ENCODE assay signal across 15 mouse cellular contexts in genomic region chr11:70657991-70658390, GRCm38 (mm10). TPM values are rescaled to one million over a fixed set of nuclear protein-coding genes. Genes with fewer than 3 reads are reported as not detected.
DNase-seq lines count a peak whose midpoint lies in the region; ATAC-seq and TF ChIP-seq lines count a peak whose summit lies in the region.
"Had no signal": no experiment of that assay in that cellular context is flagged by ENCODE, and none has a peak within 500 bp of the region (broad histone marks: within the 10 kb centered on the region; RNA-seq: fewer than 3 reads in every experiment).

No protein-coding gene starts in this region.

- no peaks in the 10 kb centered on the region for H3K27me3 ChIP-seq in heart, embryonic 12.5 days (replicated peaks)
- H3K27me3 ChIP-seq in liver, embryonic 12.5 days (replicated peaks) = 0 out of 2 replicates have a peak, but pooled peaks cover 9% of the 10 kb centered on the region
- H3K27me3 ChIP-seq in liver, postnatal 0 days (ENCODE audit: insufficient read depth, low read length) = no peaks in the 10 kb centered on the region
- H3K27me3 ChIP-seq in embryonic facial prominence, embryonic 12.5 days = no peaks in the 10 kb centered on the region
- H3K27me3 ChIP-seq in limb, embryonic 11.5 days (ENCODE audit: control insufficient read depth, insufficient read depth, low read length) = no peaks in the 10 kb centered on the region
- H3K27me3 ChIP-seq: CH12.LX; lung, embryonic 15.5 days; neural tube, embryonic 13.5 days; Patski had no signal

- intact Hi-C loops in heart, postnatal 10 days (cut with DNase I) = loop anchor here (1.0 kb wide), 1 partner anchor 9 kb away; no protein-coding TSS in a partner anchor

- H3K36me3 ChIP-seq in heart, embryonic 12.5 days = peaks cover 38% of the 10 kb centered on the region
- peaks cover 33% of the 10 kb centered on the region for H3K36me3 ChIP-seq in liver, embryonic 12.5 days
- peaks cover 13% of the 10 kb centered on the region for H3K36me3 ChIP-seq in liver, postnatal 0 days (replicated peaks; ENCODE audit: insufficient read depth, low read length)
- H3K36me3 ChIP-seq in embryonic facial prominence, embryonic 12.5 days = peaks cover 27% of the 10 kb centered on the region
- peaks cover 4% of the 10 kb centered on the region; the same call in 1 of the 2 replicates for H3K36me3 ChIP-seq in limb, embryonic 11.5 days (ENCODE audit: control insufficient read depth, insufficient read depth, low read length)

- no peak for TF ChIP-seq CTCF in liver, postnatal 0 days (IDR thresholded peaks at IDR 0.05; ENCODE audit: low read depth)

- peak overlapping the region; percentile 82 for H3K4me2 ChIP-seq in heart, embryonic 12.5 days
- H3K4me2 ChIP-seq in liver, embryonic 12.5 days = 0 out of 2 replicates have a peak overlapping the region, but pooled peaks have one; percentile 4
- H3K4me2 ChIP-seq in liver, postnatal 0 days (ENCODE audit: low read depth, low read length) = no peak overlapping the region
- H3K4me2 ChIP-seq in embryonic facial prominence, embryonic 12.5 days (replicated peaks) = no peak overlapping the region
- H3K4me2 ChIP-seq in limb, embryonic 11.5 days (ENCODE audit: low read depth, severe bottlenecking) = peak overlapping the region; percentile 96; the same call in 1 of the 2 replicates
- H3K4me2 ChIP-seq: lung, embryonic 15.5 days; midbrain, embryonic 12.5 days had no signal

- peak overlapping the region; percentile 96 for H3K27ac ChIP-seq in heart, embryonic 12.5 days (ENCODE audit: poor library complexity, severe bottlenecking)
- H3K27ac ChIP-seq in liver, embryonic 12.5 days = no peak overlapping the region
- no peak overlapping the region for H3K27ac ChIP-seq in liver, postnatal 0 days (ENCODE audit: low read depth)
- H3K27ac ChIP-seq in embryonic facial prominence, embryonic 12.5 days = peak overlapping the region; percentile 99; the same call in 1 of the 2 replicates
- peak overlapping the region; percentile 97 for H3K27ac ChIP-seq in limb, embryonic 11.5 days (replicated peaks; ENCODE audit: low read depth, low read length)
- H3K27ac ChIP-seq: midbrain, embryonic 12.5 days; neural tube, embryonic 13.5 days had no signal

- ATAC-seq in heart, embryonic 12.5 days (ENCODE audit: insufficient number of reproducible peaks, low FRiP score) = no peak
- no peak for ATAC-seq in liver, embryonic 12.5 days
- ATAC-seq in liver, postnatal 0 days = no peak
- no peak for ATAC-seq in embryonic facial prominence, embryonic 12.5 days (ENCODE audit: insufficient number of reproducible peaks, insufficient read depth, low FRiP score, low TSS enrichment)
- ATAC-seq in limb, embryonic 11.5 days (ENCODE audit: insufficient number of reproducible peaks, low FRiP score, low TSS enrichment, low read depth) = no peak
- ATAC-seq: intestine, embryonic 16.5 days; Patski had no signal

- no peak for DNase-seq in heart, postnatal 10 days
- no peak for DNase-seq in liver, postnatal 0 days
- no peak for DNase-seq in limb, embryonic 11.5 days (ENCODE audit: low spot score)
- no peak for DNase-seq in ovary, postnatal 36 days (ENCODE audit: low spot score)
- DNase-seq in ovary, postnatal 10 days (ENCODE audit: low spot score) = no peak
- DNase-seq: cerebellum, postnatal 10 days had no signal

- H3K4me3 ChIP-seq in heart, embryonic 12.5 days = peak overlapping the region; percentile 78
- no peak overlapping the region for H3K4me3 ChIP-seq in liver, embryonic 12.5 days
- no peak overlapping the region for H3K4me3 ChIP-seq in liver, postnatal 0 days (ENCODE audit: low read depth, low read length)
- H3K4me3 ChIP-seq in embryonic facial prominence, embryonic 12.5 days = no peak overlapping the region
- H3K4me3 ChIP-seq in limb, embryonic 11.5 days (ENCODE audit: low read depth, low read length) = no peak overlapping the region
- H3K4me3 ChIP-seq: lung, embryonic 15.5 days; midbrain, embryonic 12.5 days; neural tube, embryonic 13.5 days had no signal

- no peak for TF ChIP-seq EP300 in liver, postnatal 0 days (IDR thresholded peaks at IDR 0.05; ENCODE audit: low read depth)

- peaks cover 45% of the 10 kb centered on the region for H3K4me1 ChIP-seq in heart, embryonic 12.5 days (replicated peaks)
- H3K4me1 ChIP-seq in liver, embryonic 12.5 days = peaks cover 42% of the 10 kb centered on the region
- peaks cover 20% of the 10 kb centered on the region for H3K4me1 ChIP-seq in liver, postnatal 0 days (ENCODE audit: insufficient read depth)
- peaks cover 35% of the 10 kb centered on the region for H3K4me1 ChIP-seq in embryonic facial prominence, embryonic 12.5 days
- peaks cover 22% of the 10 kb centered on the region for H3K4me1 ChIP-seq in limb, embryonic 11.5 days (ENCODE audit: control insufficient read depth, insufficient read depth, low read length)

- H3K9ac ChIP-seq in heart, embryonic 12.5 days = peak overlapping the region; percentile 94
- H3K9ac ChIP-seq in liver, embryonic 12.5 days = no peak overlapping the region; the same call in 1 of the 2 replicates
- no peak overlapping the region for H3K9ac ChIP-seq in liver, postnatal 0 days (replicated peaks)
- H3K9ac ChIP-seq in embryonic facial prominence, embryonic 12.5 days = peak overlapping the region; percentile 11; the same call in 1 of the 2 replicates
- no peak overlapping the region for H3K9ac ChIP-seq in limb, embryonic 11.5 days (ENCODE audit: low read length)
- H3K9ac ChIP-seq: lung, embryonic 15.5 days; midbrain, embryonic 12.5 days; neural tube, embryonic 13.5 days had no signal

- 48% methylated on average over 9 of the region's 9 CpGs for WGBS in heart, embryonic 12.5 days
- 63% methylated on average over 9 of the region's 9 CpGs for WGBS in liver, embryonic 12.5 days (ENCODE audit: insufficient replicate concordance)
- WGBS in liver, postnatal 0 days (ENCODE audit: insufficient replicate concordance) = 69% methylated on average over 9 of the region's 9 CpGs
- WGBS in embryonic facial prominence, embryonic 12.5 days = 47% methylated on average over 9 of the region's 9 CpGs
- 61% methylated on average over 9 of the region's 9 CpGs for WGBS in limb, embryonic 11.5 days

- no peaks in the 10 kb centered on the region for H3K9me3 ChIP-seq in heart, embryonic 12.5 days (replicated peaks)
- H3K9me3 ChIP-seq in liver, embryonic 12.5 days (replicated peaks) = no peaks in the 10 kb centered on the region
- H3K9me3 ChIP-seq in liver, postnatal 0 days (ENCODE audit: low read length) = no peaks in the 10 kb centered on the region
- no peaks in the 10 kb centered on the region for H3K9me3 ChIP-seq in embryonic facial prominence, embryonic 12.5 days
- H3K9me3 ChIP-seq in limb, embryonic 11.5 days (ENCODE audit: control insufficient read depth, low read length) = no peaks in the 10 kb centered on the region
- H3K9me3 ChIP-seq: lung, embryonic 15.5 days; midbrain, embryonic 12.5 days; neural tube, embryonic 13.5 days had no signal

RNA-seq across cellular contexts. Expression of gene Eno3, which starts 1.0 kb away (rescaled TPM):
- 238 and 239 TPM in 2 replicates for polyA plus RNA-seq in heart, embryonic 12.5 days (2016; fragmentation: Nextera tagmentation; extraction: Ambion mirVana)
- 1,000 to 10,000 TPM; 1,599 to 1,711 TPM for total RNA-seq in heart, postnatal 10 days (2021)
- polyA plus RNA-seq in liver, embryonic 12.5 days (2016; fragmentation: Nextera tagmentation; extraction: Ambion mirVana) = 6.7 and 7.6 TPM in 2 replicates
- 4.0 and 21.3 TPM in 2 replicates for polyA plus RNA-seq in liver, postnatal 0 days (2015; fragmentation: Nextera tagmentation; extraction: Ambion mirVana)
- 20.1 and 27.9 TPM in 2 replicates for polyA plus RNA-seq in embryonic facial prominence, embryonic 12.5 days (2016; fragmentation: Nextera tagmentation; extraction: Ambion mirVana)
- 49.4 and 53.3 TPM in 2 replicates for polyA plus RNA-seq in limb, embryonic 11.5 days (2014; fragmentation: Nextera tagmentation; extraction: Ambion mirVana)

RNA-seq across cellular contexts. Expression of gene Pfn1, which starts 3.5 kb away (rescaled TPM):
- polyA plus RNA-seq in heart, embryonic 12.5 days (2016; fragmentation: Nextera tagmentation; extraction: Ambion mirVana) = 1,661 and 1,678 TPM in 2 replicates
- total RNA-seq in heart, postnatal 10 days (2021) = 100 to 1,000 TPM; 456 to 499 TPM
- 1,519 and 1,532 TPM in 2 replicates for polyA plus RNA-seq in liver, embryonic 12.5 days (2016; fragmentation: Nextera tagmentation; extraction: Ambion mirVana)
- polyA plus RNA-seq in liver, postnatal 0 days (2015; fragmentation: Nextera tagmentation; extraction: Ambion mirVana) = 918 and 940 TPM in 2 replicates
- polyA plus RNA-seq in embryonic facial prominence, embryonic 12.5 days (2016; fragmentation: Nextera tagmentation; extraction: Ambion mirVana) = 1,467 and 1,498 TPM in 2 replicates
- polyA plus RNA-seq in limb, embryonic 11.5 days (2014; fragmentation: Nextera tagmentation; extraction: Ambion mirVana) = 2,040 and 2,092 TPM in 2 replicates

RNA-seq across cellular contexts. Expression of gene Slc25a11, which starts 10.7 kb away (rescaled TPM):
- 227 and 229 TPM in 2 replicates for polyA plus RNA-seq in heart, embryonic 12.5 days (2016; fragmentation: Nextera tagmentation; extraction: Ambion mirVana)
- total RNA-seq in heart, postnatal 10 days (2021) = 100 to 1,000 TPM; 378 to 381 TPM
- polyA plus RNA-seq in liver, embryonic 12.5 days (2016; fragmentation: Nextera tagmentation; extraction: Ambion mirVana) = 77.3 and 83.3 TPM in 2 replicates
- 140 and 143 TPM in 2 replicates for polyA plus RNA-seq in liver, postnatal 0 days (2015; fragmentation: Nextera tagmentation; extraction: Ambion mirVana)
- polyA plus RNA-seq in embryonic facial prominence, embryonic 12.5 days (2016; fragmentation: Nextera tagmentation; extraction: Ambion mirVana) = 159 and 160 TPM in 2 replicates
- 141 and 148 TPM in 2 replicates for polyA plus RNA-seq in limb, embryonic 11.5 days (2014; fragmentation: Nextera tagmentation; extraction: Ambion mirVana)

RNA-seq across cellular contexts. Expression of gene Rnf167, which starts 11.0 kb away (rescaled TPM):
- polyA plus RNA-seq in heart, embryonic 12.5 days (2016; fragmentation: Nextera tagmentation; extraction: Ambion mirVana) = 67.4 and 70.1 TPM in 2 replicates
- total RNA-seq in heart, postnatal 10 days (2021) = 10 to 100 TPM; 50.2 to 50.4 TPM
- 73.6 and 86.1 TPM in 2 replicates for polyA plus RNA-seq in liver, embryonic 12.5 days (2016; fragmentation: Nextera tagmentation; extraction: Ambion mirVana)
- polyA plus RNA-seq in liver, postnatal 0 days (2015; fragmentation: Nextera tagmentation; extraction: Ambion mirVana) = 54.8 and 55.3 TPM in 2 replicates
- 96.5 and 104 TPM in 2 replicates for polyA plus RNA-seq in embryonic facial prominence, embryonic 12.5 days (2016; fragmentation: Nextera tagmentation; extraction: Ambion mirVana)
- polyA plus RNA-seq in limb, embryonic 11.5 days (2014; fragmentation: Nextera tagmentation; extraction: Ambion mirVana) = 89.5 and 99.1 TPM in 2 replicates

RNA-seq across cellular contexts. Expression of gene Spag7, which starts 11.2 kb away (rescaled TPM):
- 164 and 170 TPM in 2 replicates for polyA plus RNA-seq in heart, embryonic 12.5 days (2016; fragmentation: Nextera tagmentation; extraction: Ambion mirVana)
- 10 to 100 TPM; 86.0 to 88.2 TPM for total RNA-seq in heart, postnatal 10 days (2021)
- polyA plus RNA-seq in liver, embryonic 12.5 days (2016; fragmentation: Nextera tagmentation; extraction: Ambion mirVana) = 76.8 and 84.5 TPM in 2 replicates
- polyA plus RNA-seq in liver, postnatal 0 days (2015; fragmentation: Nextera tagmentation; extraction: Ambion mirVana) = 36.6 and 42.1 TPM in 2 replicates
- polyA plus RNA-seq in embryonic facial prominence, embryonic 12.5 days (2016; fragmentation: Nextera tagmentation; extraction: Ambion mirVana) = 143 and 149 TPM in 2 replicates
- 156 and 173 TPM in 2 replicates for polyA plus RNA-seq in limb, embryonic 11.5 days (2014; fragmentation: Nextera tagmentation; extraction: Ambion mirVana)

Comparison
In these comparisons a context has a peak if more than half of its experiments do, and no peak if none do; other contexts are left out.
1. H3K4me2 ChIP-seq: peak in heart, embryonic 12.5 days (single experiment), liver, embryonic 12.5 days (single experiment) and limb, embryonic 11.5 days (single experiment); none in liver, postnatal 0 days (single experiment) and embryonic facial prominence, embryonic 12.5 days (single experiment).
2. H3K27ac ChIP-seq: peak in heart, embryonic 12.5 days (single experiment), embryonic facial prominence, embryonic 12.5 days (single experiment) and limb, embryonic 11.5 days (single experiment); none in liver, embryonic 12.5 days (single experiment) and liver, postnatal 0 days (single experiment).
3. H3K9ac ChIP-seq: peak in heart, embryonic 12.5 days (single experiment) and embryonic facial prominence, embryonic 12.5 days (single experiment); none in liver, embryonic 12.5 days (single experiment), liver, postnatal 0 days (single experiment) and limb, embryonic 11.5 days (single experiment).